In genomic region chr13:101849416-101849815, GRCm38 (mm10) we compare ENCODE assay signal across 28 mouse cellular contexts.
"Had no signal": no experiment of that assay in that cellular context is flagged by ENCODE, and none has a peak within 500 bp of the region (broad histone marks: within the 10 kb centered on the region; RNA-seq: fewer than 3 reads in every experiment).

No protein-coding gene starts in this region.

- H3K4me3 ChIP-seq: left cerebral cortex, adult 2 months; limb, embryonic 10.5 days; limb, embryonic 12.5 days; limb, embryonic 13.5 days; limb, embryonic 15.5 days; liver, embryonic 12.5 days; liver, embryonic 13.5 days; liver, embryonic 15.5 days; lung, embryonic 15.5 days; megakaryocyte, embryonic 14.5 days; midbrain, embryonic 10.5 days; midbrain, embryonic 12.5 days; midbrain, embryonic 13.5 days; midbrain, embryonic 15.5 days; myocyte; neural tube, embryonic 12.5 days had no signal

- DNase-seq: layer of hippocampus, postnatal 36 days; left cerebral cortex, postnatal 4 days; liver; liver, embryonic 13.5 days; liver, postnatal 0 days; lung, adult 18-20 months; lung, adult 2 months; lung, postnatal 14 days; lung, postnatal 4 days had no signal

- H3K27me3 ChIP-seq: limb, embryonic 13.5 days; limb, embryonic 15.5 days; liver, embryonic 12.5 days; liver, embryonic 13.5 days; liver, embryonic 15.5 days; lung, embryonic 15.5 days; midbrain, embryonic 12.5 days; midbrain, embryonic 13.5 days; midbrain, embryonic 15.5 days; neural tube, embryonic 12.5 days had no signal

- H3K27ac ChIP-seq: left cerebral cortex, adult 2 months; limb, embryonic 10.5 days; limb, embryonic 12.5 days; limb, embryonic 13.5 days; liver, embryonic 12.5 days; liver, embryonic 13.5 days; liver, embryonic 14.5 days; liver, embryonic 15.5 days; lung, embryonic 15.5 days; macrophage; midbrain, embryonic 10.5 days; midbrain, embryonic 12.5 days; midbrain, embryonic 13.5 days; midbrain, embryonic 15.5 days; neural tube, embryonic 12.5 days had no signal

- H3K36me3 ChIP-seq: limb, embryonic 10.5 days; limb, embryonic 12.5 days; limb, embryonic 13.5 days; limb, embryonic 15.5 days; liver, embryonic 12.5 days; liver, embryonic 13.5 days; liver, embryonic 15.5 days; lung, embryonic 15.5 days; midbrain, embryonic 10.5 days; midbrain, embryonic 12.5 days; midbrain, embryonic 13.5 days; midbrain, embryonic 15.5 days; neural tube, embryonic 12.5 days had no signal

- H3K9ac ChIP-seq: limb, embryonic 12.5 days; limb, embryonic 13.5 days; limb, embryonic 15.5 days; liver, embryonic 12.5 days; liver, embryonic 13.5 days; liver, embryonic 14.5 days; liver, embryonic 15.5 days; liver, postnatal 0 days; lung, embryonic 14.5 days; lung, embryonic 15.5 days; midbrain, embryonic 12.5 days; midbrain, embryonic 13.5 days; midbrain, embryonic 15.5 days; neural tube, embryonic 12.5 days had no signal

- H3K4me1 ChIP-seq: limb, embryonic 15.5 days; liver, embryonic 12.5 days; liver, embryonic 13.5 days; liver, embryonic 15.5 days; megakaryocyte, embryonic 14.5 days; midbrain, embryonic 10.5 days; midbrain, embryonic 12.5 days; midbrain, embryonic 13.5 days; midbrain, embryonic 15.5 days; neural tube, embryonic 12.5 days had no signal

- H3K9me3 ChIP-seq: limb, embryonic 10.5 days; limb, embryonic 12.5 days; limb, embryonic 13.5 days; limb, embryonic 15.5 days; liver, embryonic 12.5 days; liver, embryonic 13.5 days; liver, embryonic 15.5 days; lung, embryonic 15.5 days; megakaryocyte, embryonic 14.5 days; midbrain, embryonic 10.5 days; midbrain, embryonic 12.5 days; midbrain, embryonic 13.5 days; midbrain, embryonic 15.5 days; neural tube, embryonic 12.5 days had no signal

- ATAC-seq: liver, embryonic 12.5 days; liver, postnatal 0 days; midbrain, embryonic 13.5 days; midbrain, embryonic 15.5 days; midbrain, embryonic 16.5 days had no signal

- H3K4me2 ChIP-seq: limb, embryonic 12.5 days; limb, embryonic 13.5 days; limb, embryonic 15.5 days; liver, embryonic 12.5 days; liver, embryonic 13.5 days; liver, embryonic 15.5 days; lung, embryonic 14.5 days; lung, embryonic 15.5 days; midbrain, embryonic 12.5 days; midbrain, embryonic 13.5 days; midbrain, embryonic 15.5 days; neural tube, embryonic 12.5 days had no signal
